Mouse (Mus musculus) large intestine, adult 2 months (tissue): ENCODE measurements at regions not wholly inside any gene's neighbourhood (a gene's known extent, or its start where the extent isn't known, plus 50 kb on each side); places are given as distances from the start of the nearest gene placed in this dataset.

Experiments
- DNase-seq: peaks from one replicate; pipeline ENCODE4 v3.0.0-alpha.2; 2012; ENCODE audit warnings: low read depth, low spot score
- WGBS: fragments of 180-500 bp; shearing (Covaris S2); methylation state at CpG from one replicate; pipeline ENCODE4 v1.1.7; 2018; 5-methylcytosine and 5-hydroxymethylcytosine counted together

DNA sequence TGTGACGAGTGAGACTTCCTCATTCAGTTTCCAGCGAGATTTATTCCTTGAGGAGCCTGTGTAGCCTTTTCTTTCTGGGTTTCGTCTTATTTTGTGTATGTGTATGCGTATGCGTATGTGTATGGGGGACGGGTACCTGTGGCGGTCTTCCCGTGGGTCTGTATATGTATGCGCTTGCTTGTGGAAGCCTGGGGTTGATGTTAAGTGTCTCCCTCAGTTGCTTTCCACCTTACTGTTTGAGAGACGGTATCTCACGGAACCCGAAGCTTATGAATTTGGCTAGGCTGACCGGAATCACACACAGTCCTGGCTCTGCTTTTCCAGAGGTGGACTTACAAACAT, 87.1 kb downstream of the Ankrd50 start:
- 83% methylated on average over 13 of the region's 13 CpGs for WGBS
- no peak for DNase-seq

- WGBS = 22% methylated on average over 20 of the region's 20 CpGs
- no peak for DNase-seq
These were observed 87.7 kb downstream of the Ankrd50 start for GRCm38 (mm10) chr3:38396760-38397614.

DNA sequence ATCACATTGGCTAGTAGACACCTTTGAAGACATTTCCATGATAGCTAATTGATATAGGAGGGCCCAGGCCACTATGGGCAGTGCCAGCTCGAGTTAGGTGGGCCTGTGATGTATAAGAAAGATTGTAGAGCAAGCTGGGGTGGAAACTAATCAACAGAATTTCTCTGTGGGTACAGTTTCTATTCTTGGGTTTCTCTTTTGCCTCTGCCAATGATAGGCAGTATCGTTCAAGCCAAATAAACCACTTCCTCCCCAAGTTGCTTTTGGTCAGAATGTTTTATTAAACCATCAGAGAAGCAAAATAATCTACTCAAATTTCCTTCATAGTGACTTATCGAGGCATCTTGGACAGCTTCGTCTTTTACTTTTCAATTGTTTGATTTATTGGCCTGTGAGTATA, 90.3 kb downstream of the Ankrd50 start:
- no peak for DNase-seq
- WGBS = 63% methylated on average over 4 of the region's 4 CpGs

- WGBS = 72% methylated on average over 2 of the region's 2 CpGs
- no peak for DNase-seq
These were observed 95.0 kb downstream of the Ankrd50 start for GRCm38 (mm10) chr3:38389647-38390046.

DNA sequence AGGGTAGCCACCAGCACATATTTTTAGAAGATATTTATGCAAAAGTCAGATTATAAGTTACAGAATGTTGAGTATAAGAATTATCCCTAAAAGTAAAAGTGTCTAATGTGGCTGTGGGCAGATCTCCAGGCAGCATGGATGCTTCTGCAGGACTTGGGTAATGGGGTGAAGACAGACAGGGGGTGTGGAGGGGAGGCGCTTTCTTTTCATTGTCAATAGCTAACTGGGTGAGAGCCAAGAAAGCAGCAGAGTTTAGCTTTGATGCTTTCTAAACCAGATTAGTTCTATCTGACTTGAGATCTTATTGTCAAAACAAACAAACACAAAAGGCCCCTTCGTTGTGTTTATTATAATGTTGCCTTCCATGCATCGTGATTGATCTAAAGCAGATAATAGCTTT, 95.7 kb downstream of the Ankrd50 start:
- WGBS = 44% methylated on average over 3 of the region's 3 CpGs
- no peak for DNase-seq

DNA sequence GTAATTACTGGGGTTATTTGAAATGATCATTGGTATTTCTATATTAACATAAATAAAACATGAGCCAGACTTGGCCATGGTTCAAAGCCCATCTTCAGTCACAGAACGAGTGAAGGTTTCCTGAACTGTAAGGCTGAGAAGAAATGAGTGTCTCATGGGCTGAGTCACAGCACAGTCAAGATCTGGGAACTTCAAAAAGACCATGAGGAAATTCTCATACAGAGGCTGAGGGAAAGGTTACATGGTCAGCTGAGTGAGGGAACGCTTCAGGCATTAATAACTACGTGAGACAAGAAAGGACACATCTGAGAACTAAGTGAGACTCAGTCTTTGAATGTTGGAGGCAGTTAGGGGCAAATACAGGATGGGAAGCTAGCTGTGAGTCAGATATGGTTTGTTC, 101.9 kb downstream of the Ankrd50 start:
- 64% methylated on average over 3 of the region's 3 CpGs for WGBS

GRCm38 (mm10) chr3:38381623-38382022, 103.0 kb downstream of the Ankrd50 start:
- DNase-seq = no peak

More for the DNA sequence above, 101.9 kb downstream of the Ankrd50 start:
- DNase-seq = no peak

DNA sequence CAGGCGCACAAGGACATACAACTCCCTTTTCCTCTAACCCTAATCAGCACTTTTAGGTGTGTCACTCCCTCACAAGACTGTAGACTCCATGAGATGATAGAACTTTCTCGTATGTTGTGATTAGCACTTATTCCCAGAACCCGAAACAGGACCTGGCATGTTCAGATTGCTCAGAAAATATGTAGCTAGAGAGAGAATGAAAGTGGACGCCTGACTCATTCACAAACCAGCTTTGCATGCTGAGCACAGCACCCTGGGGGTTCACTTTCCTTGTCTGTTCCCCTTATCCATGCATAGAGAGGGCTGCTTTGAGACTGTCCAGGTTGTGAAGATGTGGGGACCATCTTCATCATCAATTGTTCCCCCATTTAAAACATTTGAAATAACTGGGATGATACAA, 111.0 kb downstream of the Ankrd50 start:
- WGBS = 77% methylated on average over 4 of the region's 4 CpGs
- DNase-seq = no peak

More at GRCm38 (mm10) chr3:38381623-38382022, 103.0 kb downstream of the Ankrd50 start:
- 29% methylated on average over 5 of the region's 5 CpGs for WGBS

GRCm38 (mm10) chr3:38371702-38372101, 112.9 kb downstream of the Ankrd50 start:
- WGBS = 38% methylated on average over 2 of the region's 2 CpGs
- DNase-seq = no peak

DNA sequence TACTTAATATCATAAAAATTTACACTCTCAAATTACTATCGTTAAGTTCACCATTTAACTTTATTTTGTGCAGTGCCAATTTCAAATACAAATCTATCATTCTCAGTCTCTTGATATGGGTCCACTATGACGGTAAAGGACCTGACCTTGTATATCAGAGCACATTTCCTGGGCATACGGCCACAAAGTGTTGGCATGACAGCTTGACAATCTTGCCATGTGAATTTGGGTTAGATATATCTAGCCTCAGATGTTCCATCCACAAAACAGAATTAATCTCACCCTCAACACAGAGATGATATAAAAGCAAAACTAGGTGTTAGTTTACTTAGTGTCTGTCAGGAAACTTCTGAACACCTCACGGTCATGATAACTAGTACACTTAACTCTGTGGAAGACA, 120.8 kb downstream of the Ankrd50 start:
- WGBS = 83% methylated on average over 4 of the region's 4 CpGs
- DNase-seq = no peak

DNA sequence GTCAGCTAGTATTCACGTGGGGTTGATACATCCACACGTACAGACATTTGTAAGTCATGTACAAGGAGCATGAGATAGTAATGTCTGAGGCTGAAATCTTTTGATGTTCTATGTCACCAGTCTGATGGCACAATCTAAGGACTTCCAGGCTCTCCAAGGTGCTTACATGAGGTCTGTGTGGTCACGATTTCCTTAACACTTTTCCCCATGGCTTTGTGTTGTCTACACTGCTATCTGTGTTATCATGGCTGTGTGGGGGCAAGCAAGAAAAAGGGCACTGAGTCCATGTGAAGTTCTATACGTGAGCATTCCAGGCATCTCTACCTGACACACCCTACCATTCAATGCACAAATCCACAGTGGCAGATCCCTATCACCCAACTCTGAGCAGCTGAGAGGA, 123.2 kb downstream of the Ankrd50 start:
- 74% methylated on average over 4 of the region's 4 CpGs for WGBS
- DNase-seq = no peak

- no peak for DNase-seq
- WGBS = 53% methylated on average over 5 of the region's 5 CpGs
These were observed 123.7 kb downstream of the Ankrd50 start for GRCm38 (mm10) chr3:38360974-38361373.

DNA sequence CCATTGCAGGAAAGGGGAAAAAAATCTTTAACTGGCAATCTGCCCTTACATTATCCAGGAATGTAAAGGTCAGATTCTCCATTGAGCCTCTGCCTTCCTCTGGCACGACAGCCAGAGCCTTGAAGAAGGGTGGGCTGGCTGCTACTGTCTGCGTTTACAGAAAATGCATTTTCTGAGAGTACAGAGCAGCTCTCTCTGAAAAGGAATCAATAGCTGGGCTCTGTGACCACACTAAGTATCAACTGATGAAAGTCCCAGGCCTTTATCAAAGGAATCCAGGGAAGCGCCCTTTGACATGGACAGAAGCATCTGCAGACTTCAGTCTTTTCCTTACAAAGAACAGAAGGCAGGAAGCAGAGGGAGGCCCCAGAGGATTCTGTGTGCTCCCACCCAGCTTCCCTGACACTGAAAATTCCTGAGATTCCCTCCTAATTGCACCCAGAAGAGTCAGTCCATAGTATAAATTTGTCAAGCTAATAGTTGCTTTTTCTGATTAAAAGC, 124.2 kb downstream of the Ankrd50 start:
- DNase-seq = no peak
- WGBS = 50% methylated on average over 3 of the region's 3 CpGs

DNA sequence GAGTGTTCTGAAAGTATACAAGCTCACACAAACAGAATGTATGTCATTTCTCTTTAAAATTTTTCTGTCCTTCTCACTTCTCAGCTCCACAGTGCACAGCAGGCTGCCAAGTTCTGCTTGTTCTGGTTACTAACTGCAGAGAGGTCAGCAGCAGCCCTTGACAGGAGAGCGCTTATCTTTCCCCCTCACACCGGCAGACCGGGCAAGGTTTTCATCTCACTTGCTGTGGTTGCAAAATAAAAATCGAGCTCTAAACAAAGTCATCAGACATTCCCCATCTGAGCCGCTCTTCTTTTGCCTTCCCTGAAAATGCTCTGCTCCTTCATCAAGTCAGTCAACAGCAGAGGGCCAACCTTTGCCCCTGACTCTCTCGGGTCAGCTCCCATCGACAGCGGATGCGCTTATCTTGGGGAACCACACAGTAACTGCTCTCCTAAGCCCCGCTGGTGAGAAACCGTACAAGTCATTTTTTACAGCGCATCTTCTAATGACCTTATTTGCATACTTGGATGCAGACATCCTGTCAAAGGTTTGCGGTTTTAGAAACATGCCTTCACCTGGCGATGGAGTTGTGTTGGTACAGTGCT, 126.6 kb downstream of the Ankrd50 start:
- WGBS = 47% methylated on average over 14 of the region's 14 CpGs
- no peak for DNase-seq

DNA sequence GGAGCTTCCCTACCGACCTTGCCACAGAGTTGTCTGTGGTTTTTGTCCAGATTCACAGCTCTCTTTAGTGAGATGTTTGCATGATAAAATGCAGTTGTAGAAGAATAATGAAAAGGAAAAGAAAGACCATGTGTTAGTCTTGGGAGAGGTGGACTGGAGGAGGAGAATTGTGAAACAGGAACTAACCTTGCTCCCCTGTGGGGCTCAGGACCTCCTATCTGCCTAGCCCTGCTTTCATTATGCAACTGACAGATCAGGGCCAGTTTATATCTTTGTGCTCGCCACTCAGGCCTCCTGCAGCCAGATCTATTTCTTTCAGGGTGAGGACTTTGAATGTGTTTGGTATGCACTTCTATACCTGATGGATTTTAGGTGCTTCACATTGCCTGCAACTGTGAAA, 140.4 kb downstream of the Ankrd50 start:
- no peak for DNase-seq
- 33% methylated on average over 2 of the region's 2 CpGs for WGBS

- no peak for DNase-seq
- 86% methylated on average over 1 of the region's 1 CpGs for WGBS
These were observed 143.0 kb downstream of the Ankrd50 start for GRCm38 (mm10) chr3:38341666-38342065.

DNA sequence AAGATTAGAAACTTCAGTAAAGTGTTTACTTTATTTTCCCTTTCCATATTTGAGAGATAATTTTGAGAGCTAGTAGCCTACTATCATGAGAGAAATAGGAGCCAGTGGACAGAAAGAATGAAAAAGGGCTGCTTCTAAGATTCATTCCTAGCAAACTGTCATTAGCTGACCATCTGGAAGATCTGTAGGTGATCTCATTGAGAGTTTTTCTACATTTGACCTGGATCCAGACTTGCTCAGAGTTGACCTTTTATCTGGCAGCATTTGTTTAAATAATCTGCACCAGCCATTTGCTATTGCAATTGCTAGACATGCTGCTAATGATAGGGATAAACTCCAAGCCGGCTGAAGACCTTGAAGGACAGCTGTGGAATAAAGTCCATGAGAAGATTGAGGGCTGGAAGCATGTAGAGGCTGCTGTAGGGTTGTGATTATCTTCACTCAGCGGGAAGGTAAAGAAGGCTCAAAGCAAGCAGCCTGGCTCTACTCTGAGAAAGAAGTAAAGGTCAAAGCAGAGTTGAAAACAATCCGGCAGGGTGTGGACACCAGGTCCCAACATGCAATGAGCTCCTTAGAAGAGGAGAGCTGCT, 151.2 kb downstream of the Ankrd50 start:
- no peak for DNase-seq
- WGBS = 51% methylated on average over 3 of the region's 3 CpGs

GRCm38 (mm10) chr3:38331169-38331568, 153.5 kb downstream of the Ankrd50 start:
- DNase-seq = no peak

- WGBS = 78% methylated on average over 2 of the region's 2 CpGs
- DNase-seq = no peak
These were observed 157.4 kb downstream of the Ankrd50 start for GRCm38 (mm10) chr3:38327286-38327685.

DNA sequence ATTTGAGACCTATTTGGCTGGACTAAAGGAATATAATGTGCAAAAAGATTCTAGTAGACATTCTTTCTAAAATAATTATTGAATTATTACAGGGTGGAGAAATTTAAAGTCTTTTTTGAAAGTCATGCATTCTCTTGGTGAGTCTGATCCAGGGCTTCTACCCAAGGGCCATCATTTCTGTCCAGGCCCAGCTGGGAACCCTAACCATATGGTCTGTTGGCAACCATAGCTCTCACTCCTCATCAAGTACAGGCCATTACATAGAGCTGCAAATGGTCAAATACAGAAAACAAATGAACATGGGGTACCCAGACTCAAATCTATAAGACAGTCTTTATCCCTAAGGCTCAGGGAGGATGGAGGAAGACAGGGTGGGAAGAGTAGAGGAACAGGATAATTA, 158.4 kb downstream of the Ankrd50 start:
- DNase-seq = no peak

GRCm38 (mm10) chr3:38324663-38325062, 160.0 kb downstream of the Ankrd50 start:
- WGBS = 74% methylated on average over 2 of the region's 2 CpGs

More at GRCm38 (mm10) chr3:38324663-38325062, 160.0 kb downstream of the Ankrd50 start:
- DNase-seq = no peak
